Mouse (Mus musculus) heart, postnatal 14 days (tissue): ENCODE results near the gene Chn2. TPM values are rescaled to one million over a fixed set of nuclear protein-coding genes. Genes with fewer than 3 reads are reported as not detected.

ENCODE experiments used
- DNase-seq, 2 experiments: peaks; one replicate each; pipeline ENCODE4 v3.0.0; 2021 to 2022
- intact Hi-C: fragments of 180-260 bp; cut with DNase I; formaldehyde crosslinking; loops from one replicate; pipeline ENCODE4 v1.15.1; 2025
- total RNA-seq, 2 experiments: library from RNA; stranded (reverse); gene quantifications; 2 replicates each; pipeline ENCODE4 v1.2.3; 2021

Chn2 gene
- total RNA-seq, 2 experiments from 2014 or later: 3.7 to 4.3 TPM

GRCm38 (mm10) chr6:54262732-54263131 is 223.4 kb downstream of the Chn2 start:
- intact Hi-C loops: no loop called here
- DNase-seq: no peak

GRCm38 (mm10) chr6:54263890-54264289 is 224.5 kb downstream of the Chn2 start:
- DNase-seq: no peak
- intact Hi-C loops: no loop called here

- intact Hi-C loops: no loop called here
Observed at GRCm38 (mm10) chr6:54264537-54264936, 225.2 kb downstream of the Chn2 start.

GRCm38 (mm10) chr6:54265384-54265783 is 226.0 kb downstream of the Chn2 start:
- DNase-seq: no peak
- intact Hi-C loops: no loop called here

More at GRCm38 (mm10) chr6:54264537-54264936, 225.2 kb downstream of the Chn2 start:
- no peak for DNase-seq

GRCm38 (mm10) chr6:54272556-54273378 is 233.4 kb downstream of the Chn2 start:
- peak in 1 of 2 experiments; percentile 33 for DNase-seq
- intact Hi-C loops: loop anchor here (10.0 kb wide), 1 partner anchor 222 kb away; no protein-coding TSS in a partner anchor

- intact Hi-C loops: loop anchor here (10.0 kb wide), 1 partner anchor 221 kb away; no protein-coding TSS in a partner anchor
- no peak for DNase-seq
Observed at GRCm38 (mm10) chr6:54273379-54273730, 234.0 kb downstream of the Chn2 start.

- no peak for DNase-seq
- intact Hi-C loops: loop anchor here (10.0 kb wide), 1 partner anchor 218 kb away; no protein-coding TSS in a partner anchor
Observed at GRCm38 (mm10) chr6:54277234-54277633, 237.9 kb downstream of the Chn2 start.

- DNase-seq: peak; percentile 48 to 63
Observed at GRCm38 (mm10) chr6:54277828-54278227, 238.5 kb downstream of the Chn2 start.

GRCm38 (mm10) chr6:54278613-54279012 is 239.3 kb downstream of the Chn2 start:
- peak in 1 of 2 experiments; percentile 22 for DNase-seq
- intact Hi-C loops: loop anchor here (10.0 kb wide), 1 partner anchor 216 kb away; no protein-coding TSS in a partner anchor

More at GRCm38 (mm10) chr6:54277828-54278227, 238.5 kb downstream of the Chn2 start:
- intact Hi-C loops: loop anchor here (10.0 kb wide), 1 partner anchor 217 kb away; no protein-coding TSS in a partner anchor

GRCm38 (mm10) chr6:54279391-54279790 is 240.0 kb downstream of the Chn2 start:
- intact Hi-C loops: loop anchor here (10.0 kb wide), 1 partner anchor 215 kb away; no protein-coding TSS in a partner anchor
- no peak for DNase-seq

- DNase-seq: no peak
- intact Hi-C loops: no loop called here
Observed at GRCm38 (mm10) chr6:54280248-54280647, 240.9 kb downstream of the Chn2 start.

GRCm38 (mm10) chr6:54283299-54283698 is 243.9 kb downstream of the Chn2 start:
- no peak for DNase-seq
- intact Hi-C loops: no loop called here

GRCm38 (mm10) chr6:54284167-54284711 is 244.9 kb downstream of the Chn2 start:
- intact Hi-C loops: no loop called here
- no peak for DNase-seq

- DNase-seq: no peak
- intact Hi-C loops: no loop called here
Observed at GRCm38 (mm10) chr6:54286813-54287212, 247.5 kb downstream of the Chn2 start.

GRCm38 (mm10) chr6:54289774-54290500 is 250.6 kb downstream of the Chn2 start:
- DNase-seq: no peak
- intact Hi-C loops: no loop called here

- DNase-seq: peak; percentile 25 to 26
- intact Hi-C loops: no loop called here
Observed at GRCm38 (mm10) chr6:54297231-54297630, 257.9 kb downstream of the Chn2 start.

- DNase-seq: peak; percentile 42 to 59
- intact Hi-C loops: no loop called here
Observed at GRCm38 (mm10) chr6:54299417-54299816, 260.1 kb downstream of the Chn2 start.

- intact Hi-C loops: no loop called here
- no peak for DNase-seq
Observed at GRCm38 (mm10) chr6:54305777-54306176, 266.4 kb downstream of the Chn2 start.

- intact Hi-C loops: no loop called here
Observed at GRCm38 (mm10) chr6:54313071-54313470, 273.7 kb downstream of the Chn2 start.

GRCm38 (mm10) chr6:54318618-54319017 is 279.3 kb downstream of the Chn2 start:
- intact Hi-C loops: no loop called here
- DNase-seq: no peak

More at GRCm38 (mm10) chr6:54313071-54313470, 273.7 kb downstream of the Chn2 start:
- no peak for DNase-seq

GRCm38 (mm10) chr6:54319198-54319597 is 279.8 kb downstream of the Chn2 start:
- intact Hi-C loops: no loop called here
- no peak for DNase-seq
